Mouse (Mus musculus) left cerebral cortex, adult 18-20 months (tissue): ENCODE results near the gene Pcyt1a. TPM values are rescaled to one million over a fixed set of nuclear protein-coding genes. Genes with fewer than 3 reads are reported as not detected.

ENCODE experiments used
- DNase-seq, 2 experiments: peaks; one replicate each; pipeline ENCODE4 v3.0.0; 2021 to 2022; ENCODE audit warnings: low spot score in 2 of 2, mixed read lengths in 1 of 2
- long read RNA-seq, 2 experiments: library from polyadenylated mRNA; stranded (forward); transcript quantifications; one replicate each; pipeline ENCODE4 v2.0.0; 2021
- total RNA-seq, 2 experiments: library from RNA; stranded (reverse); gene quantifications; 2 replicates each; pipeline ENCODE4 v1.2.3; 2021

Gene Pcyt1a
- 10 to 100 TPM; 36.2 to 41.3 TPM for total RNA-seq
- long read RNA-seq, experiment 1, full-length matches to known transcripts = 9 of 17 reads
- long read RNA-seq, experiment 1, partial matches to known transcripts = 6 of 17 reads
- long read RNA-seq, experiment 1, other reads (novel, unspliced or antisense) = 2 of 17 reads
- long read RNA-seq, experiment 2, full-length matches to known transcripts = 4 of 11 reads
- long read RNA-seq, experiment 2, partial matches to known transcripts = 1 of 11 reads
- long read RNA-seq, experiment 2, other reads (novel, unspliced or antisense) = 6 of 11 reads

DNA sequence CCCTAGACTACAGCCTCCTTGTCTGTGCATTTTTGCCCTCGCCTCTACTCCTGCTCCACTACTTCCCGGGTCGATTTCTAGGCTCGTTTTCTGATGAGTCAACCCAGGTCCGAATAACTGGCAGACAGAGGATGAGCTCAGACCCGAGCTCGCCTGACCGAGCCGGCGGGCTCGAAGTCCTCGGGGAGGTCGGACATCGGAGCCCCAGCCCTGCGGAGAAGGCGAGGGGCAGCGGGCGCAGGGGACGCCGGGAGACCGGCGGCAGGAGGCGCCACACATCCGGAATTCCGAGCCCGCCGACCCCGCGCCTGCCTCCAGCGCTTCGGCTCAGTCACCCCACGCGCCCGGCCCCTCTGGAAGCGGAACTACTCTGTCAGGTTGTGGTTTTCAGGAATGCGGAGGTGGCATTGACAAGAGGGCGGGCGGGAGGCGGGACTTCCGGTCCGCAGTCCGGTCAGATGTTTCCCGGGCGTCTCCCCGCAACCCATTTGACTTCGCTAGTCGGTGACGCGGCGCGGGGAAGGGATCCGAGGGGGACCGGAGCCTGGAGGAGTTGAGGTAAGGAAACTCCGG is at the start of gene Pcyt1a:
Gene Pcyt1a, plus strand, starts transcription at position 448 of the 573 bp plus-strand sequence.
- DNase-seq = peak; percentile 80 to 91

DNA sequence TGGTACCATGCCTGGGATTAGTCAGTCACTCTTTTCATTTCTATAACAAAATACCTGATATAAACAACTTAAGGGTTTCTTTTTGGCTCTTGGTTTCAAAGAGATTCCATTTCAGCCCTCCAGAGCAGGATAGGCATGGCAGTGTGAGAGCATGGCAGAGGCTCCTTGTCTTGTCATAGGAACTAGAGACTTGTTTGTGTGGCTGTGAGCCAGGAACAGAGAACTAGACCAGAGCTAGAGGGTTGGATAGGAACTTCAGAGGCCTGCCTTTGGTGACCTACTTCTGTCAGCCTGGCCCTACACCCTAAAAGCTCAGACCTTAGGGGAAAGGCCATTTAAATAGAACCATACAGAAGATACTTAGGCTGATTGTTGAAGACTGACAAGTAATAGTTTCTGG is 47.8 kb upstream of the Pcyt1a start:
- no peak for DNase-seq

DNA sequence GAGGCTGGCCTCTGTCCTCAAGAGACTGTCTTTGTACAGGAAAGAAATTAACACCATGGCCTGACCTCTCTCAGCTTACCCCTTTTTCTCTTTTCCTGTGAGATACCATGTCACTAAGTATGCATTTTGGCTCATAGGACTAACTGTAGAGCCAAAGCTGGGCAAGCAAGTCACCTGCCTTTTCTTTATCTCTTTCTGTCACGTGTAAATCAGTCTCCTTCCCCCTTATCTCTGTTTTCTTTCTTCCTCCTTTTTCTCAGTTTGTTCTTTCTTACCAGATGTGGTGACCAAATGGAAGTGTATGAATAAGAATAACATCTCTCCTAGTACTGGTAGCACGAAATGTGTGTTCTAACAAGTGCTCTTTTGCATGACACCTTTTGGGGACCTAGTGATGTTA is 45.8 kb upstream of the Pcyt1a start:
- DNase-seq = no peak

DNA sequence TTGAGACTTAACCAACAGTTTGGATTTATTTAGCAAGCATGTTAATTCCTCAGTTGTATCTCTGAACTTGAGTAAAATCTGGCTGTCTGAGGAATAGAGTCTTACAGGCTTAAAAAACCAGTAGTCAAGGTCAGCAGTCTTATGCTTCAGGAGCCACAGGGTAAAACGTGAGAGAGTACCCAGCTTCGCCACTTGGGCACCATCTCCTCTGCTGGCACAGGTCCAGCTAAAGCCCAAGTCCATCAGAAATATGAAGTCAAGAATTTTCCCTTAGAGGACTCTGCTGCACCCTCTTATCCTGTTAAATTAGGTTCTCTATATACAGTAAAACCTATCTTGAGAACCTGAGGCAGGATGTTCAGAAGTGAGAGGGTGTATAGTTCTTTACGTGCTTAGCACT is 43.9 kb upstream of the Pcyt1a start:
- DNase-seq = no peak

DNA sequence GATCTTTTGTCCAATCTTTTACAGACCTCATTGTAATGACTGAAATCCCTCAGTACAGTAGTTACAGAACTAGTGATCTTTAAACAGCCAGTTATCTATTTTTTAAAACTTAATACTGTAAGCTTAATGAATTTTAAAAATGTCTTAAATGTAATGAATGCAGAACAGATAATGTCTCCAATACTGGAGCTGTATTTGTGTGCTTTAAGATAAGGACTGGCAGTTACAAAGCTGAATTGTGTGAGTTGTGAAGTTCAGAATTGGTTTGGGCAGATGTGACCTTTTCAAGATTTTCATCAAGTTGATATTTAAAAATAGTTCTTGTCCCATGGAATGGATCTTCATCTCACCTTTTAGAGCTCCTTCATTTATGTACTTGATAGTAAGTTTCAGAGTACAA is 41.7 kb upstream of the Pcyt1a start:
- DNase-seq = no peak

DNA sequence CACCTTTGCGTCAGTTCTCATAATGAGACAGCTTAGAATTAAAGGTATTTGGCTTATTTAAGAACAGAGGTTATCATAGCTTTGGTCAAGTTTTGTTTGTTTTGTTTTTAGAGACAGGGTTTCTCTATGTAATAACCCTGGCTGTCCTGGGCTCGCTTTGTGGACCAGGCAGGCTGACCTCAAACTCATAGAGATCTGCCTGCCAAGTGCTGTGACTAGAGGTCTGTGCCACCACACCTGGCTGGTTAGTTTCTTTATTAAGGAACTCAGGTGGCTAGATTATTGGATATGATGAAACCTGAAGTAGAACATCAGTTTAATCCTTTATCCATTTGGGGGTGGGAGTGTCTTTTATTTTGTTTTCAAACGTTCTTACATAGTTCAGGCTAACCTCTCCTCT is 40.9 kb upstream of the Pcyt1a start:
- DNase-seq = no peak

DNA sequence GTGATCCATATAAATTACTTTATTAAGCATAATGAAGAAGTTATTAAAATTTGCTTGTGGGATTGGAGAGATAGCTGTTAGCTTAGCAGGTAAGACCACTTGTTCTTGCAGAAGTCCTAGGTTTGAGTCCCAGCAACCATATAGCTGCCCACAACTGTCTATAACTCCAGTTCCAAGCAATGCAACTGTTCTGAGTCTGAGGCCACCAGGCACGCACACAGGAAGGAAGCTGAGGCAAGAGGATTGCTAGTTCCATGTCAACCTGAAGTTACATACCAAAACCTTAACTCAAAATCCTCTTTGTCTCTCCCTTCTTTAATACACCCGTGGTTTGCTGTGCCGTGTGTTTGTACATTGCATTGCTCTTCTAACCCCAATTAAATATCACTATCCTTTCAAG is 39.8 kb upstream of the Pcyt1a start:
- no peak for DNase-seq

DNA sequence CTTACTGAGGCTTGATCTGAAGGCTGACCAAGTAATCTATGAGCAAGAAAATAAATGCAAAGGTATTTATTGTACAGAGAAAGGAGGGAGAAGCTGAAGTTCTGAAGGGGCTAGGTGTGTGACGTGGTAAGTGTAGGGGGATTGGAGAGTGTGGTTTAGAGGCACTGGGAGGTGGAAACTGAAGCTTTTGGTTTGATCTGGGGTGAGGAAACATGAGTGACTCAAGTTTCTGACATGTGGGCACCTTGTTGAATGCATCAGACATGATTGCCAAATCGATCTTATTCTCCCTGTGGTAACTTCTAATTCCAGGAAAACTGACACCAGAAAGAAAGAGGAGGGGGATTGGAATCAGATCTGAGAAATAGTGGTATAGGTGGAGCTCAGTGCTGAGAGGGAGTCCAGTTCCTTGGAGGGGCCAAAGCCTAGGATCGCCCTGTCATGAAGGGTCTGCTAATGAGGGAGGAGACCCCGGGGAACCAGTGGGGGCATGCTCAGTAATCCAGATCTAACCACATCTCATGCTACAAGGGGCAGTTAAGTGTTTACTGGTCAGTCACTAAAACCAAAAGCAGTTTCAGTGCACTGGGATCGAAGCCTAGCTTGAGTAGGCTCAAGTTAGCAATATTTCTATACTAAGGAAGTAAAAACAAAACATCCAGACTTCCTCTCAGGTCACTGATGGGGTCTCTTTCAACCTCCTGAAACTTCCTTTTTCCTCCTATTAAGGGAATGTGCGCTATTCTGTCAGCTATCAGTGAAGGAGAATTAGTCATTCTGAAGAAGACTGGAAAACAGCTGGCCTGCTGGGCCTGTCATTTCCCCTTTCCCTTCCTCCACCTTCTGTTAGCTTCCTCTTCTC is 34.8 kb upstream of the Pcyt1a start:
- no peak for DNase-seq

DNA sequence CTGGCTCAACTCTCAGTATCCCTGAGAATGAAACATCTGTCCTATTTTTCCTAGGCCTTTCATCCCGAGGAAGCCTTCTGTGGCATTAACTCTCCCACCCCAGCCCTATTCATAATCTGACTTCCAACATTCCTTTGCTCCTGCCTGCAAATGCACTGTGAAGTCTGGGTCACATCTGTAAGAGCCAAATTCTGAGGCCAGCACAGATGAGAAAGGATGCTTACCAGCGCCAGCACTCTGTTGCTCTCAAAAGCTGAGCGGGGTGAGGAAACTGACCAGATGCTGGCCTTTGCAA is 34.2 kb upstream of the Pcyt1a start:
- no peak for DNase-seq

DNA sequence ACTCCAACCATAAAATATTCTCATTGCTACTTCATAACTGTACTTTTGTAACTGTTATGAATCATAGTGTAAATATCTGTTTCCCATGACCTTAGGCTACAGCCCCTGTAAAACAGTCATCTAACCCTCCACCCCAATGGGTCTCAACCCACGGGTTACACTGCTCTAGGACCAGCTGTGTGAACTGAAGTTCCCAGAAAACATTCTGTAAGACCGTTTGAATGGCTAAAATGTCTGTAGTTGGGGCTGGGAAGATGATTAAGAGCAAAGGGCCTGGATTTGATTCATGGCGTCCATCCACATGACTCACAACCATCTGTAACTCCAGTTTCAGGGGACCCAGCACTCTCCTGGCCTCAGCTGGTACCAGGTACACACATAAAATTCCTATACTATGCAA is 32.5 kb upstream of the Pcyt1a start:
- DNase-seq = no peak

DNA sequence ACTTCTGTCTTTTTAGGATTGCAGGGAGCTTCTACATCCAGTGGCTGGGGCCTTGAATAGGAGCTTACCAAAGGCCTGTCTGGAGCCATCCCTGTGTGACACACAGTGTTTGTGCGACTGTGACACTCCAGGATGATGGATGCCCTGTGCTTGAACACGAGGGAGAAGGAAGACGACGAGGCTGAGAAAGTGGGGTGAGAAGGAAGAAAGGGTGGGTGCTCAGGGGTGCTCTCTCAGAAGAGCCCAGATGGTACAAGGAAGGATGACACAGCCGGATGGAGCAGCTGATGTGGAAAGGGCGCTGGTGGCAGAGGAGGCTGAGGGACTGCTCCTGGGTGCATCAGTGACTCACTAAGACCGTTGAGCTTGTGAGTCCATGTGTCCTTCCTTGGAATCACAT is 30.5 kb upstream of the Pcyt1a start, which contains the start of gene Tm4sf19:
Gene Tm4sf19, plus strand, starts transcription at position 240 of the 400 bp plus-strand sequence.
- DNase-seq = peak in 1 of 2 experiments; percentile 17

DNA sequence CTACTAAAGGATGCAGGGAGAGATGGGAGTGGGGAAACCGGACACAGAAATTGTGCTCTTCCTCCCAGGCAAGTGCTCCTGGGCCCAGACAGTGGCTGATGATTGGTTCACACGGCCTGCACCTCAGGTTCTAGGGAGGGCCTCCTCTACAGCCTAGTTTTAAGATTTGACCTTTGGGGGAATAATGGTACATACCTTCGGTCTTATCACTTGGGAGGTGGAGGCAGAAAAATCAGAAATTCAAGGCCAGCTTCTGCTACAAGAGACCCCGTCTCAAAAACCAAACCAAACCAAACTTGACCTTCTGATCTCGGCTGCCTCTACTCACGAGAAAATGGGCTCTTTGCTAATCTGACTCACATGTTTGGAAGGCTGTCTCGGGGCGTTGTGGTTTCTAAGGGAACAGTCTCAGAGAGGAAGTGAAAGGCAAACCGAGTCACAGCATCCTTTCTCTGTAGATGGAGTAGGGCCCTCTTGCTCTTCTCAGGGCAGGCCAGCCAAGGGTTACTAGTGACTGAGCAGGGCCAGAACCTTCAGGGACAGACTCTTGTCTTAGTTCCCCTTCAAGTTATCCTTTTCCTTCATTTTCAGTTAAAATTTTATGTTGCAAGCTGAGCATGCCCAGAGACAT is 29.3 kb upstream of the Pcyt1a start:
- no peak for DNase-seq

DNA sequence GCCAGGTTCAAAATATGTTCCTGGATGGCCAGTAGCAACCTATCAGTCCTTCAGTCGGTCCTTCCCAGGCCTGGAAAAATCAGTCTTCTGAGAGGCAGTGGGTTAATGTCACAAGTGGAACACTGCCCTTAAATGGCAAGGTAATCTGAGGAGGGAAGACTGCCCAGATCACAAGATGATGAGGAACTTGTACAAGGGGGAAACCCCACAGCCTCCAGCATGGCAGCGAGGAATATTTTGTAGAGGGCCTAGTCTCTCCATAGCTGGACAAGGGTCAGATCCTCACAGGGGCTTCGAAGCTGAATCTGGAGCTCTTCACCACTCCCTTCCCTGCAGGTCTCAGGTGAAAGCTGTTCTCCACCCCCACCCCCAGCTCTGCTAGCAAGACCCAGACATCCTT is 27.9 kb upstream of the Pcyt1a start:
- no peak for DNase-seq

DNA sequence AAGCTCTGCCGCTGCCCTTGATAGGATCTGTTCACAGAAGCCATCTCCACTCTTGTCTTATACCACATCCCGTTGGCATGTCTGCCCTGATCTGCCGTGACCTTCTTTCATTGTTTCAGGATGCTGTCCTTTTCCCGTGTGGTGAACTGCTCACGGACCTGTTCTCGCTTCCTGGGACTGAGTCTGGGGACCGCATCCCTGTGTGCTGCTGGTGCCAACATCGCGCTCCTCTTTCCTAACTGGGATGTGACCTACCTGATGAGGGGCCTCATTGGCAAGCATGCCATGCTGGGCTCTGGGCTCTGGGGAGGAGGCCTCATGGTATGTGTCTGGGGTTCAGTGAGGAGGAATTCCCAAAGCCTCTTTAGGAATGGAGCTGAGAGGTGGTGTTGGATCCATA is 25.0 kb upstream of the Pcyt1a start:
- no peak for DNase-seq

DNA sequence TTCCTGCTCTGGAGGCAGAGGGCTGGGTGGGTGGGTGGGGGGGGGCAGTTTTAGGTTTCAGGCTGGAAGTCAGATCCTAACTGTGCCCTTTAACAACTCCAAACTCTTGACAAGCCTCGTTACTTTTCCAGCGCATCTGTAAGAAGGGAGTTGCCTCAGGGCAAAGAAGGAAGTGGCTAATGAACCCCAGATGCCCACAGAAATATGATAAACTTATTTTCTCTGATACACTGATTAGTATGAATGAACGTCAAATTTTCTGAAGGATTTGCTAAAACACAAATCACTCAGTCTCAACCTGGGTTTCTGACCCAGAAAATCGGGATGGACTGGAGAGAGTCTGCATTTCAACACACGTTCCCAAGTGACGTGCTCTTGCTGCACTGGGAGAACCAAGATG is 24.1 kb upstream of the Pcyt1a start:
- no peak for DNase-seq

DNA sequence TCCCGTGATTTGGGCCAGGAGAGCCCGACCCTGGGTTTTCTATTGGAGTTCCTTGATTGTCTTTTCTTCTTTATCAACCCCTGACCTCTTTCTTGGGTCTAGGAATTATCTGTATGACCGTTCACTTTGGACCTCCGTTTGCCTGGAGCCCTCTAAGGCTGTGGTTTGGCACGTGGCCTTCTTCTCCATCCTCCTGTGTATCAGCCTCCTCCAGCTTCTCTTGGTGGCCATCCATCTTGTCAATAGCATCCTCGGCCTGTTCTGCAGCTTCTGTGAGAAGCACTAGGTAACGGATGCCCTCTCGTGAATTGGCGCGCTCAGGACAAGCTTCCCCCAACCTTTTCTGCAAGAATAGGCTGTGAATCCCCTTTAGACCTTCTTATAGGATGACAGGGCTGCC is 23.0 kb upstream of the Pcyt1a start:
- no peak for DNase-seq

DNA sequence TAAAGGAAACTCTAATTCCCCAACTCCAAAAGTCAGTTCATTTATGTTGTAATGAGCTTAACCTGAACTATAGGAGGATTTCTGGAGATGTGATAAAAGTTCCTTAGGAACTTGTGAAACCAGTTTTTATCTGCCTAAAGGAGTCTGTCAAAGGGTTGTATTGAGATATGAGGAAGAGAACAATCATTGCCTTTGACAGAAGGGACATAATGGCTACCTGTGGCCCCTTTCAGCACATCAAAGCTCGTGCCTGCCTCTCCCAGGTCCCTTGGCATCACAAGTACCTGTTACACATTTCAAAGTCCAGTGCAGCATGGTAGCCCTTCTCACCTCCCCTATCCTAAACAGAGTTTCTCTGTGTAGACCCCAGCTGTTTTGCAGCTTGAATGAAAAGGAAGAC is 13.3 kb upstream of the Pcyt1a start:
- DNase-seq = no peak

DNA sequence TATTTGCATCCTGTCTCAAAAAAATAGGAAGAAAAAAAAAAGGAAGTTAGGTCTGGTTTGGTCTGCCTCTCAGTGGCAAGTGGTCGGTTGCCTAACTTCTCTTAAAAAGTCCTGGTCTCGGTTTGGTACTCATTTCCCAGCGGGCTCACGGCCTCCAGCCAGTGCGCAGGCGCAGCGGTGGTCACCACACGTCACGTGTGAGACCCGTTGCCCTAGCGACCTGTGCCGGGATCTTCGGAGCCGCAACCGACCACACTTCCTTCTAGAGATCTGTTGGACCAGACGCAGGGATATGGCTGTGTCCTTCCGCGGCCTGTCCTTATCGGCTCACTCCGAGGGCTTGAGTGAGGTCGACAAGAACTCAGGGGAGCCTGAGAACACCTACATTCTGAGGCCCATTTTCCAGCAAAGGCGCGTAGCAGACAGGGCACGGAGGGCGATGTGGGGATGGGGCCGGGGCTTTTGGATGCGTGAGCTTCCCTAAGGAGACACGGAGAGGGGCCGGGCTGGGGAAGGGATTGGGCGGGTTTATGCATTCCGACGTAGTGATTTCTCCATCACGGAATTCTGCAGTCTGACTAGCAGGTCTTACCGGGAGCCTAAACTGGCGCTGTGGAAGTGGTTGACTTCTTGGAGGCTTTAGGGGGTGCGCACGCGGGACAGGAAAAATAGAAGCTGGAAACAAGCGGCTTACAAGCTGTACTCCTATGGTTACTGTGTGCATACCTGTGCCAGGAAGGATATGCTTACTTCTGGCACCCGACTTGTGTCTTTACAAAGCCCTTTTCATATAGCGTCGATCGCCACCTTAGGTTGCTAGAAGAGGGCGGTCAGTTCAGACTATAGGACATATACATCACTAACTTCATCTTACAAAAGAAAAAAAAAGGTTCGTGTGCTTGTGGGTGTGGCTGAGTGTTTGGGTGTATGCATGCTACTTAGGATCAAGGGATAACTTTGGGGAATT is 10.9 kb upstream of the Pcyt1a start, which contains the start of gene Tctex1d2:
Gene Tctex1d2, plus strand, starts transcription at position 186 of the 967 bp plus-strand sequence.
- peak; percentile 88 to 92 for DNase-seq

DNA sequence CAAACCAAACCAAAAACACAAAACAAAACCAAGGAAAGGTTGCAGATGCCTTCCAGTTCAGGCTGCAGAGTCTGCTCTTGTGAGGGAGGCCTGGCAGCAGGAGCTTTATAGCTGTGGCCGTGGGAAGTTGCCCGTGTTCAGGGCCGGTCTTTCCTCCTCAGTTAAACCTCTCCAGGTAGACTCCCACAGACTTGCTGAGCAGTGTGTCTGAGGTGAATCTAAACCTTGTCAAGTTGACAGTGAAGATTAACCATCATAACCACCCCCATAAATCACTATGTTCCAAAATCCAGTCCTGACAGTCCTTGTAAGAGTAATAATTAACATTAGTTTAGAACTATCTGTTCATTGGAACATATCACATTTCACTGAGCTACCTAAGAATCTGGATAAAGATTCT is 3.2 kb upstream of the Pcyt1a start:
- DNase-seq = no peak

DNA sequence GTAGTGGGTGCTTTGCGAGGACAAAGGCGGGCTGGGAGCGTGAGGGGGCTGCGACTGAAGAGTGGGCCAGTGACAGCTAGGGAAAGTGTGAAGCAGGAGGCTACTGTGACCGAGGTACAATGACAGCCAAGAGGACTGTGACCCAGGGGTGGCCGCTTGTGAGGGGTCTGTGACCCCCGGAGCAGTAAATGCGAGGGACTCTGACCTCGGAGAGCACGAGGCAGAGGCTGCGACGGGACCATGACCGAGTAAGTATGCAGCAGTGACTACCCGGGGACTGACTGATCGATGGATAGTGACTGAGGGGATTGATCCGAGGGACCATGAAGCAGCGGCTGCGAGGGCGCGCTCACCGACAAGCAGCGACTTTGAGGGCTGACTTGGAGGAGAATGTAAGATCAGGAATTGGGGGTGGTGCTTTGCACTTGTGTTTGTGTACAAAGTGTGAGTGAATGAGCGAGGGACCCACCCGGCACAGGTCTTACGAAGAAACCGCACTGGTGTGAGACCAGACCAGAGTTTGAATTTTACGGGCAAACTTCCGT is 398 bp downstream of the Pcyt1a start:
- DNase-seq = peak in 1 of 2 experiments; percentile 22
